Mouse (Mus musculus) thymus, postnatal 4 days (tissue): ENCODE measurements around the gene Dync1i1.

Experiments used
- DNase-seq: peaks from one replicate; pipeline ENCODE4 v3.0.0; 2021

The Dync1i1 gene

GRCm38 (mm10) chr6:6071038-6071437 is 345.6 kb downstream of the Dync1i1 start:
- DNase-seq: no peak

GRCm38 (mm10) chr6:6075940-6076447 is 350.6 kb downstream of the Dync1i1 start:
- DNase-seq: no peak

DNA sequence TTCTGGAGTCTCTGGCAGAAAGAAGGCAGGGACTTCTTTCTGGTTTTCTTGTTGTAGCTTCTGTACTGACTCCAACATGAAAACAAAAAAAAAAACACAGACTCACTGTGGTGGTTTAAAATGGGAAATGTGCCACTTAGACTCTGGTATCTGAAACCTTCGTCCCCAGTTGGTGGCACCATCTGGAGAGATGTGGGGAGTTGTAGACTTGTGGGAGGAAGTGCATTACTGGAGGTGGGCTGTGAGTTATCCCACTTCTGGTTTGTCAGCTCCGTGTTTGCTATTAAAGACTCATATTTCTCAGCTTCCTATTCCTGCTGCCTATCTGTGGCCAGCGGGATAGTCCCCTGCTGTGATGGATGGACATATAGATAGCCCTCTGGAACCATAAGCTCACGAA is 351.8 kb downstream of the Dync1i1 start:
- DNase-seq: no peak
